Mouse (Mus musculus) ovary, postnatal 14 days (tissue): Measurements from ENCODE around the gene Fam163b.

Experiments
- DNase-seq: peaks from one replicate; pipeline ENCODE4 v3.0.0; 2022; ENCODE audit warnings: low spot score

Fam163b gene

DNA sequence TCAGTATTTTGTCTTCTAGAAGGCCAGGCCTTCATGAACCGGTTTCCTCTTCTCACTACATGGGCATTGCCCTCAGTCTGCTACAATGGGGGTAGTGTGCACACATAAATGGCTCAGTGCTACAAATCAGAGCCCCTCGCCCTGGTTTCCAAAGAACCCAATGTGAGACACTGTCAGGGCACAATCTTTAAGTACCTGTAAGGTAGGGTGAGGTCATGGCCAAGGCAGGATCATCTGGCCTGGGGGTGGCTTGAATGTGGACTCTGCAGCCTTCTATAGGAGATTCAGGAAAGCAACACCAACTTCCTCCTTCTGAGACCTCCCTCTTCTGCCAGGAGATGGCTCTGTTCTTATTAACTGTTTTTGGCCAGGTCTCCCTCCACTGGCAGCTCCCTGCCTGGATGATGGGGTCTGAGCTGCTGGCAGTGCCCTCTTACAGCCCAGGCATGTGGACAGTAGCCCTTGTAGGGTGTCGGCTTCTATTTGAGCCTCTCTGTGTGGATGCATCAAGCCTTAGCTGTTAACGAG lies 55.7 kb downstream of the Fam163b start:
- DNase-seq, result no peak

DNA sequence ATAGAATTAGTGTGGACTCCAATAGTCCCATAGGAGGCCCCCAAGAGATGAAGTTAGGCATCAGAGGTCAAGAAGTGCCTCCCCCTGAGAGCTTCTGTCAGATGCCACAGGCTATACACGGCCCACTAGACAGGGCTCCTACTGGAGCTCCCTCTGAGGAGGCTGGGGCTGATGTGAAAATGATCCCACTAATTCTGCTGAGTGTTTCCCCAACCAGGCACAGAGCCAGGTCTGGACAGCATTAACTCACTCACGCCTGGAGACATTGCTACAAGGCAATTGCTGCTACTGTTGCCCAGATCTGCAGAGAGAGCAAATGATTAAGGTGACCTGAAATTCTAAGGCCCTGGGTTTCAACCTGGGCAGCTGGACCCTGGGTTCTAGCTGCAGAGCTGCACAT lies 56.5 kb downstream of the Fam163b start:
- no peak for DNase-seq

DNA sequence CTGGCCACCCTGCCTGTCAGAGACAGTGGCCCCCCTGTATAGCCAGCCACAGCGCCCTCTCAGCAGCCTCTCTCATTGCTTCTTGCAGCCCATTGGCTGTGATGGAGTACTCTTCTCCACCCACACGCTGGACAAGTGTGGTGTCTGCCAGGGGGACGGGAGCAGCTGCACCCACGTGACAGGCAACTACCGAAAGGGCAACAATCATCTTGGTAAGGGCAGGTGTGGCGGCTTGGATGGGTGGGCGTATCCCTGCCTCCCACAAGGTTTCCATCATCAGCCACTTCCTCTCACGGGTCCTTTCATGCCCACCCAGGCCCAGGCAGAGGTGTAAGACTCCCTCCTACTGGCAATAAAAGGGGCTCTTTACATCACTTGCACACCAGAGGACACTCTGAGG lies 57.3 kb downstream of the Fam163b start:
- no peak for DNase-seq

DNA sequence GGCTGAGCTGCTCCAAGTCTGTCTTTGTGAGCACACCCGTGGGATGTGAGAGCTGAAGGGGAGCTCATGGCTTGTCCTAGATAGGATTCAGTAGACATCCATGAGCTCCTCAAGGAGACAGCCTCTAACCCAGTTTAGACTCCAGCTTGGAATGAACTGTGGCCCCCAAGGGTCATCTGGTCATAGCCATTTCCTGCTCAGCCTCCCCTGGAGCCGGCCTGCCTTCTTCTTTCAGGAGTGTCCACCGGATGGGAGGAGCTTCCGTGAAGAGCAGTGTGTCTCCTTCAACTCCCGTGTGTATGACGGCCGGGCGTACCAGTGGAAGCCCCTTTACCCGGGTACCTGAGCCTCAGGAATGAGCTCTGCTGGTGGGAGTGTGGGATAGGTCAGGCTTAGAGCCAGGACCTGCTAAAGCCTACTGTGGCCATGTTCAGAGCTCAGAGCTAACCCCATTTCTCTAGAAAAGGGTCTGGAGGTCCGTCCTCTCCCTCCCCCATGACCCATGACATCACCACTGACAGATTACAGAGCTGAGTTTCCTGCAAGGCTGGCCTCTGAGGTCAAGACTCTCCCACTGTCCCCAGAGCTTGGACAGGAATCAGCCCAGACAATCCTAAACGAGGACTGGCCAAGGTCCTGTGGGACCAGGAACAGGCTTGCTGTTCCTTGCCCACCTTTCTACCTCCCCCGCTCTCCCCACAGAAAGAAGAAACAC lies 58.4 kb downstream of the Fam163b start:
- no peak for DNase-seq

DNA sequence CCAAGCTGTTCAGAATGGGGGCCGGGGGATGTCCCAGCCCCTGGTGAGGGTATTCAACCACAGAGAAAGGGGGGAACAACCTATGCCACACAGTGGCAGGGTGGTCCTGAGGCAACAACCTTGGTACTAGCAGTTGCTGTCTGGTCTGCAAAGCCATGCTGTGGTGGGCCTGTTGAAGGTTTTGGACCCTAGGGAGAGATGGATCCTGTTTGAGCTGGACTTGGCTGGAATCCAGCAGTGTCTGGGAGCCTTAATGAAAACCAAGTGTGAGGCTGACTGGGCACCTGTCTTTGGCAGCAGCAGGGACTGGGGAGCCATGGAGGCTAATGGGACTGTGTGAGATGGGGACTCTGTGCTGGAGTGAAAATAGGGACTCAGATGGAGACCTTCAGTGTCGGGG lies 62.6 kb downstream of the Fam163b start:
- no peak for DNase-seq

DNA sequence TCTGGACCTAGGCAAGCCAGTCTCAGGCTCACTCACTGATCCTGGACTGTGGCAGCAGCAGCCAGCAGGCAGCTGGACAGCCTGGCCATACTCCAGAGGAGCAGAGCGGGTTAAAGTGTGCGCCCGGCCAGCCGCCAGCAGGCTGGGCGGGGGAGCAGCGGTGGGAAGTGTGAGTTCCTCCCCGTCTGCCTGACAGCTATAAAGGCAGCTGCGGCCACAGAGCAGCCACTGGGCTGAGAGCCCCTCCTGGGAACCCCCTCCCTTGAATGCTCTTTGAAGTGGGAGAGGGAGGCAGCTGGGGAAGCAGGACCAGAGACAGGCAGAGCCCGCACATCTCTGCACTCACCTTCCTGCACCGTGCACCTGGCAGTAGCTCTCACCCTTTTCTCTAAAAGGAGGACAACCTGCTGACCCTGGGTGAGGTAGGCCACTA lies 63.1 kb downstream of the Fam163b start, which contains the start of gene Adamtsl2:
Gene Adamtsl2, plus strand, starts transcription at position 228 of the 433 bp plus-strand sequence.
- peak; percentile 75 for DNase-seq

DNA sequence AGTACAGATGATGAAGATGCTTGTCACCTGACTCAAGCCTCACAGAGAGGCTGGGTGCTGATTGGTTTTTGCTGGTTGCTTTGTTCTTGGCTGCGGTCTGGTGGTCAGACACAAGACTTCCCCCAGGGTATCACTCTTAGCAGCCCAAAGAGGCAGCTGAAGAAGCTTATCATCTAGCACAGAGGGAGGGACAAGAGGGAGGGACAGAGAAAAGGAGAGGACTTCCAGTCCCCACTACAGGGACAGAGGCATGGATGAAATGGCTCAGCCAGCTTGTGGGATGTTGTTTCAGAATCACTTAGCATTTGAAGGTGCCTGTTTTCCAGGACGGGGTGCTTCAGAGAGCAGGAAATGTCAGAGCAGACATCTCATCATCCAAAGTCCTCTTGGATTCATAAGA lies 64.0 kb downstream of the Fam163b start:
- no peak for DNase-seq

DNA sequence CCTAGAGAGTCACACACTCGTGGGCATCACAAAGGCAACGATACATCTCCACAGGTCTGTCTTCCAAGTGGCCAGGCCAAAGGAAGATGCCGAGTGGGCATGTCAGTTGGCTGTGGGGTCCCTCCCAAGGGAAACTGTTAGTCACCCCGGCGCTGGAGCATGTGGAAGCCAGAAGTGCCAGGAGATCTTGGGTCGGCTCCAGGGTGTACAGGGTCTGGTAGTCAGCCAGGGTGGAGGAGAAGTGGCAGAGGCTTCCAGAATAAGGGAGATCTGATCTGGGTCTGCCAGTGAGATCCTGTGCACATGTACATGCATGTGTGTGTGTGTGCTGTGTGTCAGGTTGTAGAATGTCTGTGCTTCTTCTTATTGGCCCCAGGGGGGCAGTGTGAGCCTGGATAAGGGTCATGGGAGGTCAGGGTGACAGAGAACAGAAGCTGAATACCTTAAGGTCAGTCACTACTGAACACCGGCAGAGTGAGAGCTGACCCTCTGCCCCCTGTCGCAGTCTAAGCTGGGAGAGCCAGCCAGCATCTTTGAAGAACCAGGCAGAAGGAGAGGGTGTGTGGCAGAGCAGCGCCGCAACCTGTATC lies 64.5 kb downstream of the Fam163b start:
- no peak for DNase-seq

DNA sequence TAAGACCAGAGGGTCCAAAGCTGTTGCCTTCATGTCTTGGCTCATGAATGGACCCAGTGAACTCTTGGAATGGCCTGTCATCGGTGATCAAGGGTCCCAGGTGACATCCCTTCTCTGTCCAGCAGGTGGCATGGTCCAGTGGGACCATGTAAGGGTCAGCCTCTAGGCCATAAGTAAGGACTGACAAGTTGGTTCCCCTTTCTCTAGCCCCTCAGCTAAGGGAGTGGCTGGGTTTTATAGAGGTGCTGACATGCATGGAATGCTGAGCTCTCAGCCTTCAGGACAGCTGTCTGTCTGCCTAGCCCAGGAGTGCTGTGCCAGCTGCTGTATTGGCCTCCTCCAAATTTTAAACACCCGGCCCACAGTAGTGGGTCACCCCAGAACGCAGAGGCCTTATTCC lies 66.8 kb downstream of the Fam163b start:
- peak; percentile 40 for DNase-seq

DNA sequence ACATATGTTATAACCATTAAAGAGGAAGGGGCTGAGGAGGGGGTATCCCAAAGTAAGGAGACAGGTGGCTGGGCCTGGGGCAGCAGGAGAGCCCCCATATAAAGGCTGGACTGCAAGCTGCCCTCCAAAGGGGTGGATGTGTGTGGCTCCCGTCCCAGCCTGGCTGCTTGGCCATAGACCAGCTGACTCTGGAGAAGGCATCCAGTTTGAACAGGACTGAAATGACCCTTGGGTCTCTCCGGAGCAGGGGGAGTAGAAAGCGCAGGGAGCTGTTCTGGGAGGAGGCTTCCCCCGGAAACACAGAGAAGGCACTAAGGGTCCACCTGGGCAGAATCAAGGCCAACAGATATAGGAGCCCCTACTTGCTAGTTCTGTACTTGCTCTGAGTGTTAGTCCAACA lies 67.5 kb downstream of the Fam163b start:
- DNase-seq, result no peak

DNA sequence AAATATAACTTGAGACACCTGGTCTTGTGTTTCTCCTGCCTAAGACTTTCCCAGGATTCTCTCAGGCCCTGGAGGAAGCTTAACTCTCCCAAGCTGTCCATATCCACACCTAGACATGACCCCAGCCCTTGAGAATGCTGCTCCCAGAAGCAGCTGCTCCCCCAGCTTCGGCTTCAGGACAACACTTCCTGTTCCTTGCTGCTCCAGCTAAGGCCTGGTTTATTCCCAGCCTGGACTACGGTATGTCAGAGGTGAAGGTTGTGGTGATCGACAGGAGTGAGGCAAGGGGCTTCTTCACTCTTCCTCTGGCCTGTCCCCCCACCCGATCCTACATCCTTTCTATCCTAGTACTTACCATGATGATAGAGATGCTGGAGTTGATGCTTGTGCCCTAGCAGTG lies 68.9 kb downstream of the Fam163b start:
- no peak for DNase-seq

DNA sequence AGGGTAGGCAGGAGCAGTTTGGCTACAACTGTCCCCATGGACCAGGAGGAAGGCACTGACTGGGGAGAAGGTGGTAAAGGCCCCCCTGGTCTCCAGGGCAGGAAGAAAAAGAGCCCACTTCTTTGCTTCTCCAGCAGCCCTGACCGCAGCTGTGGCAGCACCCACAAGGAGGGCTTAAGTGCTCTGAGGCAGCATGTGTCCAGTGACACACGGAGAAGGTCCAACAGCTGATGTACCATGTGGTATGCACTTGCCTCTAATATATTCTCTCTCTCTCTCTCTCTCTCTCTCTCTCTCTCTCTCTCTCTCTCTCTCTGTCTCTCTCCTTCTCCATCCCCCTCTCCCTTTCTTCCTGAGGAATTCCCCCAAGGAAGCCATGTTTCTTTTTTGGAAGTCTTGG lies 70.3 kb downstream of the Fam163b start, which contains the start of gene Mymk:
Gene Mymk, minus strand, starts transcription at position 202 of the 400 bp plus-strand sequence.
- no peak for DNase-seq

DNA sequence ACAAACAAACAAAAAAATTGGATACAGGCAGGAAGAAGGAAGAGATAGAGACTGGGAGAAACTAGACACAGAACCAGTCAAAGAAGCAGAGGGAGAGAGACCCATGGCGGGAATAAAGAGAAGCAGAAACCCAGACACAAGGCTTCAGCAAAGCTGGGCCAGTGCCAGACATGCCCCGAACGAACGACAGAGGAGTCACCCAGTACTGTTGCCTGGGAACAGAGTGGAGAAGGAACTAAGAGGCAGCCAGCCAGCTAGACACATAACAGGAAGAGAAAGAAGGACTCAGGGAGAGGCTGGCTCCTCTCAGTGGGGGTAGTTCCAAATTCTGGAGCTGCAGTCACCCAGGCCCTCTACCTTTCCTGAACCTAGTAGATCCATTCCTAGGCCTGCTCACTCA lies 71.2 kb downstream of the Fam163b start:
- DNase-seq, result peak; percentile 57

DNA sequence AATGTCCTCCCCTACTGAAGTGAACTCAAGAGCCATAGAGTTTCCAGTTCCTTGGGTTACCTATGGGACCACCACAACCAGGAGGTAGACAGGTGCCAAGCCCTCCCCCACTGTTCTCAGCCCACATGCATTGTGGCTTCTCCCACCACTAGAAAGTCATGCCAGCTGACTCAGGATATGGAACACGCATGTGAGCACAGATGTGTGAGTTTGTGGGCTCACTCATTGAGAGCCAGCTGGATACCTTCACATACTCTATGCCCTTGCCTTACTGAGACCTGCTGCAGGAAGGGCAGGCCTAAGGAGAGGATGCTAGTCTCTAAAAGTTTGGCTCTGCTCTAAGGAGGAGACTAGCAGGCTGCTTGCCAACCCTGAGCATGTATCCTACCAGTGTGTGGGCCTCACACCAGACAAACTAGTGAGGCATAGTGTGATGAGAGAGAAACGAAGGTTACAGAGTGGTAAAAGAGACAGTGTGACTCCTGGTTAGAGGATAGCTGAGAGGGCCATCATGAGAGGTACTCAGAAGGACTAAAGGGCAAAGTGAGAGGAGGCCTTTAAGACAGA lies 72.0 kb downstream of the Fam163b start:
- no peak for DNase-seq

DNA sequence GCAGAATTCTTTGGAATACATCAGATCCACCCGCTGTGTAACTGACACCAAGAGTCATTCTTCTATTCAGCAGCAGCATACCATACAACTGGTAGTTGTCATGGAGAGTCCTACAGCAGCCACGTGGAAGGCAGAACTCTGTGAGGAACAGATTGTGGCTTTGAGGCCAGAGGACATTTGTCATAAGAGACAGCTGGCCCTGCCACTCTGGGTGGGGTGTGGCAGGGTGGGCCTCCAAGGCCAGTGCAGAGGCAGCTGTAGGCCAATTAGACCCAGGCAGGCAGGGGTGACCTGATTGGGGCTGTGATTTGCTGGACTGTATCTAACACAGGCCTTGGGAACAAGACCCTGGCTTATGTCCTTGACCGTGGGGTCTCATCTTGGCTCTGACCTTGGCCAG lies 72.6 kb downstream of the Fam163b start:
- DNase-seq, result no peak

DNA sequence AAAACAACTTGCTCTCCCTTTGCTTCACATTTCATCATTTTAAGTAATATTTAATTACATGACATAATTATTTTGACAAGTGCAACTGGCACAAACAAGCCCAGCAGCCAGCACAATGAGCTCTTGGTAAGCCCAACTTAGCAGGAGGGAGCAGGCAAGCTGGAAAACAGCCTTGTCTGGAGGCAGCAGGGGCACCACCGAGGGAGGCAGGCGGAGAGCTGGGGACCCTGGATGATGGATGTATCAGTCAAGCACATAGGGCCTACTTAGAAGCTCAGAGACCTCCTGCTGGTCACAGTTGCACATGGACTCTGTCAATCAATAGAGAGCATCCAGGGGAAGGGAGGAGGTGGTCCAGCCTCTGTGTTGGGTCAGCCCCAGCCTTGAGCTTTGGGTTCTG lies 74.3 kb downstream of the Fam163b start:
- no peak for DNase-seq

DNA sequence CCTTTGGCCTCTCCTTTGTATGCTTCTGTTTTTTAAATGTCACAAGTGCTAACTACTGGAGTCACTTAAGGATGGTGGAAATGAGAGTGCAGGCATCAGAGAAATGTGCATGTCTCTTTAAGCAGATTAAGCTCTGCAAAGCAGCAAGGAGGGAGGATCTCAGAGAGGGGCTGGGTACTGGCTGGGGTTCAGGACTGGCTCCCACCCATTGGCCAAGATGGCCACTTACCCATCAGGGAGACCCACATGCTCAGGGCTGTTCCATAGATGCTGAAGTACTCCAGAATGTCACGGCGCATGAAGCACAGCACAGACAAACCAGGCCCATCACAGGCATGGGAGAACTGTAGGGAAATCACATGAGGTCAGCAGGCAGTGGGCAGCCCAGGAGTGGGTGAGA lies 75.2 kb downstream of the Fam163b start:
- DNase-seq, result no peak
